Mouse (Mus musculus): ENCODE data around the gene Gm11060.

The Gm11060 gene

DNA sequence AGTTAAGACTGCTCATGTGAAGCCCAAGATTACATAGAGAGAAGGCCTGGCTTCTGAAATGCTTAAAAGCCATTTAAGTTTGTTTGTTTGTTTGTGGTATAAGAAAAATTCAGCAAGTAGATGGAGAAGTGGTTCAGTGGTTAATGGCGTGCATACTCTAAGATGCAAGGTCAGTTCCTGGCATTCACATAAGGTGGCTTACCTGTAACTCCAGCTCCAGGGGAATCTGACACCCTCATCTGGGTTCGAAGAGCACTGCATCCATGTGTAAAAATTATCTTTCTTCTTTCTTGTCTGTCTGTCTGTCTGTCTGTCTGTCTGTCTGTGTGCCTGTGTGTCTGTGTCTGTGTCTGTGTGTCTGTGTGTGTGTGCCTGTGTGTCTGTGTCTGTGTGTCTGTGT lies at the start of gene Gm11060:
TSS of gene Gm11060 (plus strand) at position 301 of the 400 bp plus-strand sequence.
- DNase-seq, result no peak

DNA sequence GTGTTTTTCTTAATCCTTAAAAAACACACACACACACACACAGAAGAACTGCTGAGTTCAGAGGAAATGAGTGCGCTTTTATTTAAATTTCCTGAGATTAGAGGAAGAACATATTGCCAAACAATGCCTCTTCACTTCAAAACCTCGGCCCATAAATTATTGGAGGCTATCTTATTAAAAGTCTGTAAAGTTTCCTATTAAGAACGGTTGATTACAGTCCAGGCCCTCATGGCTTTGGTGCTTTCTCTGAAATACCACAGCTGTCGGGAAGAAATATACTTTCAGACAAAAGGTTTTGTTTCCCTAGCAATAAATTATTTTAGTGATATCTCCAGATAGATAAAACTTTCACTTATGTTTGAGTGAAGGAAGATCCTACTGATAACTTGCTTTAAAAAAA lies 48.7 kb upstream of the Gm11060 start:
- no peak for DNase-seq

DNA sequence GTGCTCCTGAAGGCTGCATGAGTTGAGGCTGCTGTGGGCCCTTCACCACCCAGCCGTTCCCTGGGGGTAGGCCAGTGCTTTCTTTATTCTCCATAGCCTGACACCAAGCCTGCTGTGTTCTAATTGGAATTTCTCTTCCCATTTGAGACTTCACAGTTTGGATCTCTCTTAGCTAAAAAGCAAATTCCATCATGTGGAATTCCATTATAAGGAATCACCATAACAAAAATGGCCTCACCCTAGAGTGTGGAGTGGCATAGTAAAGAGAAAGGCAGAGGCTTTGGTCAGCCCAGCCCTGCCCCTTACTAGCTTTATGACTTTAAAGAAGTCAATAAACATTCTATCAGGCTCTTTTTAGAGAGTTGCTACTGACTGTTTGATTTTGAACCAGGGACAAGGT lies 43.5 kb upstream of the Gm11060 start:
- no peak for DNase-seq

DNA sequence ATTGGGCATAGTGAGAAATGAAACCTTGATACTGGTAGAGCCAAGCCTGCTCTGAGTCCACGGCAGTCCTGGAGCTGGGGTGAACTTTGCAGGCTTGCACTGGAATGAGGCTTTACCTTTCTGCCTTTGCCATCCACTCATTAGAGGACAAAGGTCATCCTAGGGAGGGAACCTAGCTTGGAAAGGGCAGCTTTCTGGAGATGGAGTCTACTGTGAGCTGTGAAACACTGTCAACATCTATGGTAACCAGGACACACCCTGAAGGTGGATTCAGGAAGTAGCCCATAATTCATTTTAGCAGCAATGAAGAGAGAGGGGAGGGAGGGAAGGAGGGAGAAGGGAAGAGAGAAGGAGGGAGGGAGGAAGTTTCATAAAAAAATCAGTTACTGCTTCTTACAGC lies 36.3 kb upstream of the Gm11060 start:
- no peak for DNase-seq

DNA sequence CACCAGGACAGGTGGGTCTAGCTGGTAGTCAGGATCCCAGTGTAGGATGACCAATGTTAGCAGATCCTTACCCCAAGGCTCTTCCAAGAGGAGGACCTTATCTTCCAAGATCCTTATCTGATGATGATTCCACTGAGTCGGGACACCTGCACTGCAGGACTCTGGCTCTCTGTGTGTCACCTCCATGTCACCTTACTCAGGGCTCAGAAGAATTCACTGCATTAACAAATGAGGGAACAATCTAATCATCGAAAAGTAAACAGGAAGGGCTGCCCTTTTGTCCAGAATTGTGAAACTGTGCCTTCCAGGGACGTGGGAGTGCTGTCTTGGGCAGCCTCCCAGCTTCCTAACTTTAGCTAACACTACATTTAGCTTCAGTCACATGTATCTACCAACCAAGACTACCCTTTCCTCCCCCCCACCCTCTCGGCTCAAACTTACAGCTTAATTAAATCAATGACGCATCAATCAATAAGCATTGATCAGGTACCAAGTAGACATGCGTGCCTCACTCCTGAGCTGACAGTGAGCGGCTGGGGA lies 33.2 kb upstream of the Gm11060 start:
- no peak for DNase-seq

DNA sequence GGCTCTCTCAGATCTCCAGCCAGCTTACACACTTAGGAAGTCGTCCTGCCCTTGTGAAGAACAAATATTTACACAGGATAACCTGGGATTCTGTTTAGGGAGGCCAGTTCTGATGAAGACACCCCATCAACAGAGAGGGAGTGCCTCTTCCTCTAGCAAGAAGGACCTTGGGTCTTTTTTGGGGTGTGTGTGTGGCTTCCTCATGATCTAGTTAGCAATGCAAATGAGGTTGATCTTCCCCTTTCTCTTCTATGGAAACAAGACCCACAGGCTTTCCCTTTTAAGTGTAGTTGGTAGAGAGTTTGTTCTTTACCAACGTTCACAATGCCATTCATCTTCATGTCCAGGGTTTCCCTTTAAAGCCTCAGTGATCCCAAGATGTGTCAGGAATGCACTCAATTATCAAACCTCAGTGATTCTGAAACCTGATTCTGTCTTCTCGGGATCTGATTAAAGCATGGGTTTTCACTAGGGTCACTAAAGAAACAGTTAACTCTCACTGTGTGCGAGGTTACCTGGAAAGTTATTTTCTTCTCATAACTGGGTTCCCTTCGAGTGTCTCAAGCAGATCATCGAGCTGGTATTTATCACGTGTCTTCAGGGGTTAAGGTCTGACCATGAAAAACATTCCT lies 29.0 kb upstream of the Gm11060 start:
- no peak for DNase-seq

DNA sequence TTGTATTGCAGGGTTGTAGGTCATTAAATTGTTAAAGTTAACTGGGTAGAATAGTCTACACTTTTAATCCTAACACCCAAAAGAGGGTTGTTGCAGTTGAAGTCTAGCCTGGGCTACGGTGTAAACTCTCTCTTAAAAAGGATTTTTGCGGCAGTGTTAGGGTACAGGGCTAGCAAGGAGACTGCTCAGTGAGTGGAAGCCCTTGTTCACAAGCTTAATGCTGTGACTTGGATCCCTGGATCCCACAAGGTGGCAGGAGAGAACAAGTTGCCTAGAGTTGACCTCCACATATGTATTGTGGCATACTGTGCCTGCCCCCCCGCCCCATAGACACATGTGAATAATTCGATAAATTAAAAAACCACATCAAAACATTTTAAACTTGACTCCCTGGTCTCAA lies 19.3 kb upstream of the Gm11060 start:
- no peak for DNase-seq

DNA sequence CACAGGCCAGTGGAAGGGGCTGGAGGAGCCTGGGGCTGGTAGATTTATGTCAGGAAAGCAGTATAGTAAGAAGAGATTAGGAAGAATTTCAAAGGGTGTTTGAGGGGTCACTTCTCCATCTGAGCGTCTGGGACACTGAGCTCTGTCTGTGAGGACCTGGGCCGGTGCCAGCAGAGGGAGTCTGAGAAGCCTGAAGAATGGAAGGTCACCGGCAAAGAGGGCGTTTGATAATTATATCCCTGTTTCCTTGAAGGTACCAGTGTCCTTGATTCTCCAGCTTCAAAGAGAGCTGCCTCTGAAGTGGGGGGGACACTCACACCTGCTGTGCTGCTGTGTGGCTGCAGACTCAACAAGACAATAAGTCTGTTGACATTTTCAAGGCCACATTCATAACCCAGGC lies 17.6 kb upstream of the Gm11060 start:
- no peak for DNase-seq

DNA sequence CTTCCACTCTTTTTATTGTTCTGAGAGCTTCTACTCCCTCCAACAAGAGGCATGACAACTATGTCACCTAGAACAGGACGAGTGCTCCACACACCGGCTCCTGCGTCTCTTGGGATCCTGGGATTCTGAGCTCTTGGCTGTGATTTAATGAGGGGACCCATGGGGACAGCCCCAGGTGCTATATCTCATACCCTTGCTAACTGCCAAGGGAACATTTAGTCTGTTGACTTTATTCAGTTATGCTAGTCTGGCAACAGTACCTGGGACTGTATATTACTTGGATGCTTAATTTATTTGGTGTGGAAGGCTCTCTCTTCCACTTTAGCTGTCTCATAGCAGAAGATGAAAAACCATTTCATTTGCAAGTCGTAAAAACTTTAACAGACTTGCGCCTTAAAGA lies 16.0 kb upstream of the Gm11060 start:
- no peak for DNase-seq

DNA sequence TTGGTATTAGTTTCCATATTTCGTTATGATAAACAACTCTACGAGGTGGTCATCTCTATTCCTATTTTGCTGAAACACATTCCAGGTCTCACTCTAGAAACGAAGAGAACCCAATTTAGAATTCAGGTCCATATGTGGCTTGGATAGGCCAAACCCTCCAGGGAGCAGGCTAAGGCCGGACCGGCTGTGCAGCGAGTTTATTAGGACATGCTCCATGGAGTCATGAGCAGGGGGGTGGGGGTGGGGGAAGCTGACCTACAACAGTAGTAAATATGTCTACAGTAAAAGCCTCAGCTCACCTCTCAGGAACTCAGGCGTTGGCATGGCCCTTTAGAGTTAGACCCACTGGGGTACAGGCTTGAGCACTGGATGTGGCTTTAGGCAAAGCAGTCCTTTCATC lies 14.7 kb upstream of the Gm11060 start:
- DNase-seq, result no peak

DNA sequence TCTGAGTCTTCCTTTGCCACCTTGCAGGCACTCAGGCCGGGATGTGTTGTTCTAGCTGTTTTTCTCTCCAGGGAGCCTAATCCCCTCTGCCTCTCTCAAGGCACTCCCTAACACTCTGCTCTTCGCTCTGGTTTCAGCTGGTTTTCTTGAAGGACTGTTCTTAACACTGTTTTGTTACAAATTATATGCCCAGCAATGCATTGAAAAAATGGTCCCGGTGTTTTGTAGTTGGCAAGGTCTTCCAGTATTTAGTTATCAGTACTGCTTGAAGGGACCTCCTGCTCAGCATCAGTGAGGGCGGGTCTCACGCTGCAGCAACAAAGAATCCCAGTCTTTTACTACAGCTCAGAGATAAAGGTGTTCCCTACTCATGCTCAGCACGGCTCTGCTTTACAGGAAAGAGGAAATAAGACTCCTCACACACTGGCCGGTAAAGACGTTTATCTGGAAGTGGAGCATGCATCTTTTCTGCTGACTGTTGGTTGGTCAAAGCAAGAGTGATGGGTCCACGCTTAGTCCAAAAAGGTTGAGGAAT lies 9.5 kb upstream of the Gm11060 start:
- no peak for DNase-seq

DNA sequence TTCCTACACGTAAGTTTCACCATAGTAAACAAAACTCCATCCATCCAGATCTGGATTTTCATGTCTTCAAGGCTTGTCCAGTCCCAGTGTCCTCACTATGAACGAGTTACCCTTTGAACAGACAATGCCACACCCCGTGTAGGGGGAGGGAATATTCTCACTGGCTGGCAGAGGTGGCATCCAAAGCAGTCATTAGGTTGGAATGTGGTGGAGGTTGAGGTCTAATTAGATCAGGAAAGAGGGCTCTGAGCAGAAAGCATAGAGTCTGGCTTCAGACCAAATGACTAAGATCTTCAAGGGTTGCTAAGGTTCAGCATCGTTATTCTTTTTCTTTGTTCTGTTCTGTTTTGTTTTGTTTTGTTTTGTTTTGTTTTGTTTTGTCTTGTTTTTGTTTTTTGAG lies 7.8 kb upstream of the Gm11060 start:
- no peak for DNase-seq

DNA sequence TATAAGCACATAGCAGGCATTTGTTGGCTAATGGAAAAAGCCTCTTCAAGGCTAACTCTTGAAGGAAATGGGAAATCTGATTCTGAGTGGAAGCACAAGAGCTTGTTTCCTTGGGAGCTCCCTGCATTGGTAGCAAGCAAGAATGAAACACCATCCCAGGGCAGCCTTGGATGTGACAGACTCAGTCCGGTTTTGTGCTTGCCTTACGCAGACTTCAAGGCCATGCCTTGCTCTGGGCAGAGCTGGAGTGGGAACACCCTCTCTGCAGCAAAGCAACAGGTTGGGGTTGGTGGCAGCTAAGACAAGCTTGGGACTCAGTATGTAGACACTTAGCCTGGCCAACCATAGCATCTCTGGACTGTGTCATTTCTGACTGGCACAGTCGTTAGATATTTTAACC lies 5.7 kb upstream of the Gm11060 start:
- no peak for DNase-seq

DNA sequence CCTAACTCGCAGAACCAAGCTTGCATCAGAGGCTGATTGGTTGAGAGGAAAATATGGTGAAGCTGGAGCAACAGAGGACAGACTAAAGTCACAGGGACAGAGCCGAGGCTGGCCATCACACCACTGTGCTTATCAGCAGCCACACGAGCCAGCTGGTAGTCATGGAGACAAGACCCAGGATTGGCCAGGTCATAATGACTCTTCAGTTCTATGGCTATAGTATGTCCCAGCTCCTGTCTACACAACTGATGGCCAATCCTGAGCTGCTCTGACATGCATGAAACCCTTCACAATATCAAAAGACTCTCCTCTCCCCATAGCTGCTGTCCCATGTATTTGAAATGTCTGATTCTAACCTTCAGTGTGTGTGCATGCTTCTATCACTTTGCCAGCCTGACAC lies 3.8 kb upstream of the Gm11060 start:
- DNase-seq, result no peak

DNA sequence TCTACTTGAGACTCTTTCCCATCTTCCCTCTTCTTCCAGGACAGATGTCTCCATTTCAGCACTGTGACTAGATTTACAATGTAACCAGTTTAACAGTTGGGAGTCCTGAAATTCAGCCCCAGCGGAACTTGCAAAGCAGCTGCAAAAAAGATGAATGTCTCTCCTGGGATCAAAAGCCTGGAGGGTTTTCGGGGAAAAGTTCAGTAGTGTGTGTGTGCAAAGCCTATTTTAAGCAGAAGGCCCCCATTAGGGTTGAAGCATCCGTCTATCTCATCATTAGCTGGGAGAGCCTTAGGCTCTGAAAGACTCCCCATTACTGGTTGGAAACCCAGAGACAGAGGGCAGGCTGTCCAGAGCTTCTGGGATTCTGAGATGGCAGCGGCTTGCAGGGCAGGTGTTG lies 2.7 kb upstream of the Gm11060 start:
- DNase-seq, result no peak

DNA sequence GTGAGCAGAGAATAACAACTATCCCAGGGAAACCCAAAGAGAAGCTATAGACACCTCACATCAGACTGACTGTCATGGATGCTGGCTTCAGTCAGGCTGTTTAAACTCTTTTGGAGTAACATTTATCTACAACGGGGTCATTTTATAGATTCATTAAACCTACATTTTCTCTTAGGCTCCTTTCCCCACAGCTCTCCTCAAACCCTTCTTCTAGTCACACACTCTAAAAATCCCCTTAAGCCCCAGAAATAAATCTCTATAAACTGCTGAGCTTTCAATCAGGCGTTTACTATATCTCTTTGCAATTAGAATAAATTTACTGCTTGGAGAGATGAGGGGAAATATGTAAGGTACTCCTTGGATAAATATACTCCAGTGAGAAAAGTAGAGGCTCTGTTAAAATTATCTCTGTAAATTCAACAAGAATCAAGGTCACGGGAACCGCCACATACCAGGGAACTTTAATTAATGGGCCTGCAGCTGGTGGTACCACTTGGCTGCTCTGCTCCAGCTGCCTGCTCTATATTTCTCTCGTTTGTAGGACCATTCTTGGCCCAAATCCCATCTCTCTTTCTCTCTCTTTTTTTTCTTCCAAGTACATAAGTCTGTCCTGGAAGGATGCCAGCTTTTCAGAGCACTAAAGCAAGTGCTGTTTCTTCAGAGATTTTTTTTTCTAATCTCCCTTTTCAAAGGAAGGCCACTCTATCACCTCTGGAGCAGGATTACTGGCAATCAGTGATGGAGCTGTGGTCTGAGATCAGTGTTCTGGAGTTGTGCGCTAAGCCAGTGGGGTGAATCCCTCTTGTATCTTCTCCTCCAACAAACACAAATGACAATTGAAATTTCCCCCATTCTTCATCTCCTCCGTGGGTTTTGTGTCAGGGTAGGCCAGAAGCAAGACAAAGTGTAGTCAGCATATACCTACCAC lies 2.0 kb upstream of the Gm11060 start:
- DNase-seq, result no peak

DNA sequence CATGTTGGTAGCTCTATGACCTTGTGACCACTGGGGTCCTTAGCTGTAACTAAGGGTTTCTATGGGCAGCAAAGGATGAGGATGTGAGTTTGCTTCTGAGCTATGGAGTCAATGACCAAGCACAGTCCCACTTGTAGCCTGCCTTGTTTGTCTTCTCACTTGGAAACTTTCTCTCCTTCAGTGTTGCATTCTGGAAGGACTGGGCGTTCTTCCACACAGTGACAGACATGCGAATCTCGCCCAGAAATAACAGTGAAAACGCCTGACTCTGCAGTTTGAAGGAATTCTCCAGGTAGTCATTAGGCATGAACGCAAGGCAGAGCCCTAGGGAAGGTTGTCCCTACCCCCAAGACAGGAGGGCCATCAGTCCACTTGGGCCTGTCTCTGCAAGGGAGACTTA lies 827 bp upstream of the Gm11060 start:
- DNase-seq, result no peak

DNA sequence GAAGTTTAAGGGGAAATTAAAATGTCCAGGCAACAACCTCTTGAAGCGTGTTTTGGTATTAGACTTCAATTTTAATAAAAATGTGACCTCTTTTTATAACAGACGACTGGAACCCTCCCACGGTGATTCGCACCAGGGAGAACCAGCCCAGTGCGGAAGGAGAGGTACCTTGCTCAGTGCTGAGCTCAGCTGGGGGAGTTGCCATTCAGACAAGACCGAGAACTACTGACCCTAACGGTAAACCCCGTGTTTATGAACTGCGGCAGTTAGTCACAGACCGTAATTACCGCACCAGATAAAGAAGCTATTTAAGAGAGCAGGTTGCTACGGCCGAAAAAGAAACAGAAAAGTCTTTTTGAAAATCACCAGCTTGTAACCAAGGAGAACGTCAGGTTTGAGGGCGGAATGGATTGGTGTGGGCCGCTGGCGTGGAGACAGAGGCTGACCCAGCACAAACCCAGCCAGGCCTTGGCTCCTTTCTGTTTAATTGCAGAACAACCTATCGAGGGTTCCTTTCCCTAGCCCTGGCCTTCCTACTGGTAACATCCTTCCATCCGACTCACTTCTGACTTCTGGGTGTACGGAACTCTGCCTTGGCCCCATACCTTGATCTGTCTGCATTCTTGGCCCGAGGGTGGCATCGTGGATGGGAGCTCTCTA lies 5.6 kb downstream of the Gm11060 start:
- DNase-seq, result no peak

DNA sequence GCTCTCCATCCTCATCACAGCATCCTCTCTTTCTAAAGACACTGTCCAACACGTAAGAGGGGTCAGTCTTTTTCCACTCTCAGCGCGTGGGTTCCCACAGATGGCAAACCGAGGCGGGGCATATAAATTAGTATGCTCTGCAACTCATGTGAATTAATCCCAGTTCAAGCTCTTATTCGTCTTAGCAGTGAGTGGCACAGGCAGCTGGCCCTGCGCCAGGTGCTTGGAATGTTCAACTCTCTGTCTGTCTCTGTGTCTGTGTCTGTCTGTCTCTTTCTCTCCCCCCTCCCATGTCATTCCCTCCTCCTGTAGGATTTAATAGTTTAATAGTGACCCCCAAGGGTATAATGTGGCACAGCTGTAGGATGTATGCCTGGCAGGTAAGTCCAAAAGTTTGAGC lies 7.6 kb downstream of the Gm11060 start:
- no peak for DNase-seq

DNA sequence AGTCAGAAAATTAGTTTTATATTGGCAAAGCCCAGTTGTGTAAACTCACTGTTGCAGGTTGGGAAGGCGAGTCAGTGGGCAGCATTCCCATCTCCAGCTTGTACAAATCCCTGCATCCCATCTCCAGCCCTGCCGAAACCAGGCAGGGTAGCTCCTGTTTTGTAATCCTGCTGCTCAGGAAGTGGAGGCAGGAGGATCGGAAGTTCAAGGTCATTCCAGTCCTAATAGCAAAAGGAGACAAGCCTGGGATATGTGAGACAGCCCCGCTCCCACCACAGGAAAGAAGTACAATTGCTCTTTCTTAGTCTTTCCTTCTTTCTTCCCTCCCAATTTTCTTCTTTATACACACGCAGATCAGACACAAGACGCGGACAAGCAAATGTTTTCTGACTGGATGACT lies 8.7 kb downstream of the Gm11060 start:
- DNase-seq, result no peak

DNA sequence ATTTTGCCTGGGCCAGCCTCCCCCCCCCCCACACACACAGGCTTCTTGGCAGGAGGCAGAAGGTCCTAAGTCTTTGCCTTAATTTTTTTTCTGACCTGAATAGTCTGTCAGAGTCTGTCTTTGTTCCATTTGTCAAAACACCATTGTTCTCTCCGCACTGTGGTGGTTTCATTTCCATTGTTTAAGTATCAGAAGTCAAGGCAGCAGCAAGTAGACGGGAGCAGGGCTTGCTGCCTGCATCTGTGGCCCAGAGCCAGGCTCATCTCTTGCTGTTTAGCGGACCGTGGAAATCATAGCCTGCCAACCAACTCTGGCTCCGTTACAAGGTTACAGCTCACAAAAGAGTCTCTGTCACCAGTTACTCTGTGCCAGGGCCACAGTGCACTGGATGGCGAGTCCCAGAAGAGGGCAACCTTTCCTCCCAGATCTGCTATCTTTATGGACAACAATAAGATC lies 16.9 kb downstream of the Gm11060 start:
- DNase-seq, result no peak

DNA sequence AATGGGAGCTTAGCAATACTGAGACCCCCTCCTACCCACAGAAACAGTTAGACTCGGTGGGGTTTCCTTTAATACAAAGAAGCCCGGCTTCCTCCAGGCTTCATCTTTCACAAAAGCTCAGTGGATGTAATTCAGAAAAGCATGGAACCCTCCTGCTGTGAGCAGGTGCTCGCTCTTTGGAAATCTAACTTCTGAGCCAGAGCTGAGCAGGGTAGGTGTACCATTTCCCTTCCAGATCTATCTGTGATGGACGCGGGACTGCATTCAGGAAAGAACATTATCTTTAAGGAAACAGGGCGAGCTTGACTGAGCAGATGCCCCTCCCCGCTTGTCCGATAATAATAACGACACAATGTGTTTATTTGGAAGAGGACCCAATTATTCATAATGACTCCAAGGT lies 22.3 kb downstream of the Gm11060 start:
- no peak for DNase-seq

DNA sequence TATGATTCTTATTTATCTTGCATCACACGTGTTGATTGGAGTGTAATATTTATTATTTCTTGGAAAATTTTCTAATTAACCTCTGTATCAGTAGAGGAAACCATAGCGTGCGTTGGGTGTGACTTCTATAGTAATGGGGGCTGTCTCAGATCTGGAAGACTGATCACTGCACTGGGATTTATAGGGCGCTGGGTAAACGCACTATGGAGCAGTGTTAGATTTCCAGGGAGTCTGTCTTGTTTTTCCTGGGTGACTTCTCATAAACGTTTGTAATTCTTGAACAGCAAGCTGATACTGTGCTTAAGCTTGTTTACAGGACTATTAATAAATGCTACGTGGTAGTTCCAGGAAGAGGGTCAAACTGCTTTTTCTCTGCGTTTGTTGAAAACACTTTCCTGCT lies 25.9 kb downstream of the Gm11060 start:
- no peak for DNase-seq

Data from thymus, postnatal 25 days (tissue).